Mouse (Mus musculus): Measurements from ENCODE around the gene Rtl8b. TPM values are rescaled to one million over a fixed set of nuclear protein-coding genes. Genes with fewer than 3 reads are reported as not detected.

Gene Rtl8b
- total RNA-seq, 4 experiments from 2014 or later = 216 to 264 (median 237) TPM

Other genes with a start within 250 kb of the Rtl8b start
- not detected for gene Etd, start 235.5 kb downstream of the Rtl8b start, total RNA-seq (2022)
- gene Rtl8c, start 62.4 kb downstream of the Rtl8b start, total RNA-seq (2022) = 100 to 1,000 TPM; 232 to 317 (median 268) TPM
- gene Gm14597, start 61.4 kb downstream of the Rtl8b start, total RNA-seq (2022) = not detected
- gene Rtl8a, start 26.7 kb downstream of the Rtl8b start, total RNA-seq (2022) = 100 to 1,000 TPM; 283 to 387 (median 311) TPM
- gene 4930502E18Rik, start 54.4 kb upstream of the Rtl8b start, total RNA-seq (2022) = under 1 TPM in 3 of 4 experiments, not detected in 1; 0.35 to 0.68 (median 0.46) TPM
- not detected for gene 1700013H16Rik, start 87.4 kb upstream of the Rtl8b start, total RNA-seq (2022)
- gene Zfp36l3, start 106.0 kb upstream of the Rtl8b start, total RNA-seq (2022) = under 1 TPM in 1 of 4 experiments, not detected in 3; 0.16 TPM
- gene Xlr, start 127.3 kb upstream of the Rtl8b start, total RNA-seq (2022) = 1 to 10 TPM; 1.2 to 3.3 (median 1.9) TPM